Mouse (Mus musculus): ENCODE data around the gene Btbd3. TPM values are rescaled to one million over a fixed set of nuclear protein-coding genes. Genes with fewer than 3 reads are reported as not detected.

Btbd3 gene
- 1.6 and 1.9 TPM in 2 replicates for polyA plus RNA-seq (2015; fragmentation: Nextera tagmentation; extraction: Ambion mirVana)

DNA sequence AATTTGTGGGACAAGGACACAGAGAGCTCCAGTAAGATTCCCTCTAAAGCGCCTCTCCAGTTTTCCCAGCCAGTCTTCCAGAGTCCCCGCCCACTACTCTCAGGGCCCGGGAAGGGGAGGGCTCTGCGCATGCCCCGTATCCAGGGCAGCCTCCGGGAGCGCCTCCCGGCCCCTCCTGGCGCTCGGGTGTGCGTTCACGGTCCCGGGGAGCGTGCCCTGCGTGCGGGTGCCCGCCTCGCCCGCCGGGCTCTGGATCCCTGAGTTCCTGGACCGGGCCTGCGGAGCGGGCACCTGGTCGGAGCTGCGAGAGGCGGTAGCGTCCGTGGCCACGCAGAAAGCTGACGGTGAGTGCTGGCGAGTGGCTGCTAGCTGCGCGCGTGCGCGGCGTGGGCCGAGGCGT is at the start of gene Btbd3:
Gene Btbd3, plus strand, starts transcription at position 155 of the 400 bp plus-strand sequence.
- no peaks in the 10 kb centered on the region for H3K27me3 ChIP-seq (ENCODE audit: control insufficient read depth, insufficient read depth, low read depth, low read length)
- H3K4me3 ChIP-seq (ENCODE audit: low read depth, low read length): peak within 1 kb of the TSS; percentile 70
- H3K27ac ChIP-seq (ENCODE audit: low read length): peak within 1 kb of the TSS; percentile 14; the same call in 1 of the 2 replicates
- WGBS (ENCODE audit: insufficient replicate concordance): 0% methylated on average over 32 of the region's 39 CpGs
- ATAC-seq (ENCODE audit: low read depth): peak; percentile 94
- H3K36me3 ChIP-seq (ENCODE audit: control insufficient read depth, insufficient read depth): no peaks in the 10 kb centered on the region
- H3K9ac ChIP-seq (ENCODE audit: low read depth, low read length): peak within 1 kb of the TSS; percentile 66
- no peaks in the 10 kb centered on the region for H3K9me3 ChIP-seq (replicated peaks; ENCODE audit: control insufficient read depth, low read length)
- H3K4me1 ChIP-seq (ENCODE audit: control insufficient read depth, low read depth, low read length): no peaks in the 10 kb centered on the region; the same call in 1 of the 2 replicates
- peak within 1 kb of the TSS; percentile 39 for H3K4me2 ChIP-seq (ENCODE audit: low read depth, low read length)

DNA sequence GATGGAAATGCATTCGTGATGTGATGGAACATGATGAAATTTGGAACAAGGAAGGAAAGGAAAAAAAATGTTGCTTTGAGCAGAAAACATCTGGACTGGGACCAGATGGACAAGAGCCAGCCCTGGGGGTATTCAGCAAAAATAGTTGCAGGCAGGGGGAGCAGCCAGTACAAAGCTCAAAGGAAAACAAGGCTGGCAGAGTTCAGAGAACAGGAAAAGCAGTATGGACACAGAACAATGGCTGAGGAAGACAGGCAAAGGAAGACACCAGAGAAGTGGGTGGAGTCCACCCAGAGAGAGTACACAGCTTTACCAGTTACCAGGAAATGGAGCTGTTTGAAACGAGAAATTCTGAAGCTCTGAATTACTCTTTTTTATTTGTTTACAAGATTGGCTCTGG is 40.8 kb upstream of the Btbd3 start:
- Histone ChIP-seq H3K36me3 (ENCODE audit: control insufficient read depth, insufficient read depth) (no peaks in the 10 kb centered on the region), H3K4me3 (ENCODE audit: low read depth, low read length) (no peak overlapping the region), H3K27ac (ENCODE audit: low read length) (no peak overlapping the region), H3K9ac (ENCODE audit: low read depth, low read length) (no peak overlapping the region), H3K4me2 (ENCODE audit: low read depth, low read length) (no peak overlapping the region), H3K9me3 (replicated peaks; ENCODE audit: control insufficient read depth, low read length) (no peaks in the 10 kb centered on the region), H3K4me1 (ENCODE audit: control insufficient read depth, low read depth, low read length) (no peaks in the 10 kb centered on the region), H3K27me3 (ENCODE audit: control insufficient read depth, insufficient read depth, low read depth, low read length) (no peaks in the 10 kb centered on the region)
- ATAC-seq (ENCODE audit: low read depth): peak; percentile 51; the same call in 1 of the 2 replicates
- WGBS (ENCODE audit: insufficient replicate concordance): 15% methylated on average over 2 of the region's 2 CpGs

GRCm38 (mm10) chr2:138220269-138220668 is 36.1 kb upstream of the Btbd3 start:
- no peak overlapping the region for H3K9ac ChIP-seq (ENCODE audit: low read depth, low read length)
- ATAC-seq (ENCODE audit: low read depth): no peak
- no peaks in the 10 kb centered on the region for H3K9me3 ChIP-seq (replicated peaks; ENCODE audit: control insufficient read depth, low read length)
- H3K27me3 ChIP-seq (ENCODE audit: control insufficient read depth, insufficient read depth, low read depth, low read length): no peaks in the 10 kb centered on the region
- no peak overlapping the region for H3K27ac ChIP-seq (ENCODE audit: low read length)
- 70% methylated on average over 1 of the region's 1 CpGs for WGBS (ENCODE audit: insufficient replicate concordance)
- H3K36me3 ChIP-seq (ENCODE audit: control insufficient read depth, insufficient read depth): no peaks in the 10 kb centered on the region
- no peaks in the 10 kb centered on the region for H3K4me1 ChIP-seq (ENCODE audit: control insufficient read depth, low read depth, low read length)
- no peak overlapping the region for H3K4me3 ChIP-seq (ENCODE audit: low read depth, low read length)
- no peak overlapping the region for H3K4me2 ChIP-seq (ENCODE audit: low read depth, low read length)

- H3K27ac ChIP-seq (ENCODE audit: low read length): no peak overlapping the region
- no peak overlapping the region for H3K4me2 ChIP-seq (ENCODE audit: low read depth, low read length)
- 46% methylated on average over 5 of the region's 5 CpGs for WGBS (ENCODE audit: insufficient replicate concordance)
- no peaks in the 10 kb centered on the region for H3K27me3 ChIP-seq (ENCODE audit: control insufficient read depth, insufficient read depth, low read depth, low read length)
- ATAC-seq (ENCODE audit: low read depth): no peak
- H3K4me3 ChIP-seq (ENCODE audit: low read depth, low read length): no peak overlapping the region
- H3K36me3 ChIP-seq (ENCODE audit: control insufficient read depth, insufficient read depth): no peaks in the 10 kb centered on the region
- no peak overlapping the region for H3K9ac ChIP-seq (ENCODE audit: low read depth, low read length)
- H3K9me3 ChIP-seq (replicated peaks; ENCODE audit: control insufficient read depth, low read length): no peaks in the 10 kb centered on the region
- no peaks in the 10 kb centered on the region for H3K4me1 ChIP-seq (ENCODE audit: control insufficient read depth, low read depth, low read length)
These were observed 24.1 kb upstream of the Btbd3 start for GRCm38 (mm10) chr2:138232247-138232646.

GRCm38 (mm10) chr2:138236149-138236548 is 20.2 kb upstream of the Btbd3 start:
- Histone ChIP-seq H3K4me1 (ENCODE audit: control insufficient read depth, low read depth, low read length) (no peaks in the 10 kb centered on the region), H3K9me3 (replicated peaks; ENCODE audit: control insufficient read depth, low read length) (no peaks in the 10 kb centered on the region), H3K4me2 (ENCODE audit: low read depth, low read length) (no peak overlapping the region), H3K27me3 (ENCODE audit: control insufficient read depth, insufficient read depth, low read depth, low read length) (no peaks in the 10 kb centered on the region), H3K4me3 (ENCODE audit: low read depth, low read length) (no peak overlapping the region), H3K27ac (ENCODE audit: low read length) (no peak overlapping the region), H3K9ac (ENCODE audit: low read depth, low read length) (no peak overlapping the region), H3K36me3 (ENCODE audit: control insufficient read depth, insufficient read depth) (no peaks in the 10 kb centered on the region)
- 59% methylated on average over 2 of the region's 2 CpGs for WGBS (ENCODE audit: insufficient replicate concordance)
- ATAC-seq (ENCODE audit: low read depth): no peak

DNA sequence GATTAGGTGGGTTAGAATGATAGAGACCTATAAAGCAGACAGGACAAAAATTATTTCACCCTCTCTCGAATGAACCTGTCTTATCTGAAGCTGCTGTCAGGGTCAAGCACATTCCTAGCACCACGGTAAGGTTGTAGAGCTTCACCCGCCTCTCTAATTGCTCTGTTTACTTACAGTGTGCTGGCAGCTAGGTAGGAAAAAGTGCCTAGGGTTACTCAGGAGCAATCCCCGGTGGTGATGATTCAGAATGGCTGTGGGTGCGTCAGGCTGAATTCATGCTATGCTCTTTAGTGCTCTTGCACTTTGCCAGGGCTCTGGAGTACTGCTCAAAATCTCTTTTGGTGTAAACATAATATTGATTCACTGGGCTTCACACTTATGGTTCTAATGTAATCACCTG is 13.9 kb upstream of the Btbd3 start:
- no peaks in the 10 kb centered on the region for H3K9me3 ChIP-seq (replicated peaks; ENCODE audit: control insufficient read depth, low read length)
- H3K36me3 ChIP-seq (ENCODE audit: control insufficient read depth, insufficient read depth): no peaks in the 10 kb centered on the region
- H3K27ac ChIP-seq (ENCODE audit: low read length): no peak overlapping the region
- 41% methylated on average over 5 of the region's 5 CpGs for WGBS (ENCODE audit: insufficient replicate concordance)
- no peaks in the 10 kb centered on the region for H3K27me3 ChIP-seq (ENCODE audit: control insufficient read depth, insufficient read depth, low read depth, low read length)
- H3K4me3 ChIP-seq (ENCODE audit: low read depth, low read length): no peak overlapping the region
- no peak for ATAC-seq (ENCODE audit: low read depth)
- H3K9ac ChIP-seq (ENCODE audit: low read depth, low read length): no peak overlapping the region
- no peak overlapping the region for H3K4me2 ChIP-seq (ENCODE audit: low read depth, low read length)
- H3K4me1 ChIP-seq (ENCODE audit: control insufficient read depth, low read depth, low read length): no peaks in the 10 kb centered on the region

- Histone ChIP-seq H3K9ac (ENCODE audit: low read depth, low read length) (no peak overlapping the region), H3K4me2 (ENCODE audit: low read depth, low read length) (no peak overlapping the region), H3K4me1 (ENCODE audit: control insufficient read depth, low read depth, low read length) (no peaks in the 10 kb centered on the region), H3K36me3 (ENCODE audit: control insufficient read depth, insufficient read depth) (no peaks in the 10 kb centered on the region), H3K27ac (ENCODE audit: low read length) (no peak overlapping the region), H3K27me3 (ENCODE audit: control insufficient read depth, insufficient read depth, low read depth, low read length) (no peaks in the 10 kb centered on the region), H3K4me3 (ENCODE audit: low read depth, low read length) (no peak overlapping the region), H3K9me3 (replicated peaks; ENCODE audit: control insufficient read depth, low read length) (no peaks in the 10 kb centered on the region)
- ATAC-seq (ENCODE audit: low read depth): no peak
- 18% methylated on average over 2 of the region's 2 CpGs for WGBS (ENCODE audit: insufficient replicate concordance)
These were observed 10.6 kb upstream of the Btbd3 start for GRCm38 (mm10) chr2:138245631-138246289.

GRCm38 (mm10) chr2:138247986-138248385 is 8.4 kb upstream of the Btbd3 start:
- 36% methylated on average over 2 of the region's 2 CpGs for WGBS (ENCODE audit: insufficient replicate concordance)
- Histone ChIP-seq H3K36me3 (ENCODE audit: control insufficient read depth, insufficient read depth) (no peaks in the 10 kb centered on the region), H3K4me1 (ENCODE audit: control insufficient read depth, low read depth, low read length) (no peaks in the 10 kb centered on the region), H3K27ac (ENCODE audit: low read length) (no peak overlapping the region), H3K4me3 (ENCODE audit: low read depth, low read length) (no peak overlapping the region), H3K27me3 (ENCODE audit: control insufficient read depth, insufficient read depth, low read depth, low read length) (no peaks in the 10 kb centered on the region), H3K9ac (ENCODE audit: low read depth, low read length) (no peak overlapping the region), H3K4me2 (ENCODE audit: low read depth, low read length) (no peak overlapping the region), H3K9me3 (replicated peaks; ENCODE audit: control insufficient read depth, low read length) (no peaks in the 10 kb centered on the region)
- ATAC-seq (ENCODE audit: low read depth): no peak

DNA sequence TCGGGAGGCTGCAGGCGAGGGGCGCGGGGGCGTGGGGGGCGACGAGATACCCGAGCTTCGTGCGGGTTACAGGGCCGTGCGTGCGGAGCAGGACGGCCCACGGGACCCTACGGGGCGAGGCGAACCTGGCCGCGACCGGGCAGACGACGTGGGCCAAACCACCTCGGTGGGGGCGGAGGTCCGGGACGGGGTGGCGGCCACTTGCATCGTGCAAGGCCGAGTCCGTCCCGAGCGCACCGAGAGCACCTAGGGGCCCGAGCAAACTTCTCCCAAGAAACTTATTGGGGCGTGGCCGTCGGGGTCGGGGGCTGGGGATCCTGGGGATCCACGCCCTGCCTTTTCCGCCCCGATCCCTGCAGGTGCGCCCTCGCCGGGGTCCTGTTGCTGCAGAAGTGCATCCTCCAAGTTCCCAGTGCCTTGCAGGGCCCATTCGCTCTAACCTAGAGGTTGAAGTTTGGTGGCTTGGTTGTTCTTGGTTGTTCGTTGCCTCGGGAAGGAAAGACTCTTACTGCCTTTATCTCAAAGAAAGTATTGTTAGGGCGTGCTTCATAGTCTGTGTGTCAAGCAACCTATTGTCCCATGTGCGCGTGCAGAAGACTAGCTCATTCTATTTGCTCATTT is 596 bp downstream of the Btbd3 start:
- Histone ChIP-seq H3K36me3 (ENCODE audit: control insufficient read depth, insufficient read depth) (no peaks in the 10 kb centered on the region), H3K4me2 (ENCODE audit: low read depth, low read length) (peak overlapping the region; percentile 39), H3K4me3 (ENCODE audit: low read depth, low read length) (peak overlapping the region; percentile 70), H3K4me1 (ENCODE audit: control insufficient read depth, low read depth, low read length) (no peaks in the 10 kb centered on the region; the same call in 1 of the 2 replicates), H3K9ac (ENCODE audit: low read depth, low read length) (peak overlapping the region; percentile 66), H3K27me3 (ENCODE audit: control insufficient read depth, insufficient read depth, low read depth, low read length) (no peaks in the 10 kb centered on the region), H3K9me3 (replicated peaks; ENCODE audit: control insufficient read depth, low read length) (no peaks in the 10 kb centered on the region), H3K27ac (ENCODE audit: low read length) (peak overlapping the region; percentile 14; the same call in 1 of the 2 replicates)
- ATAC-seq (ENCODE audit: low read depth): peak; percentile 43
- WGBS (ENCODE audit: insufficient replicate concordance): under 1% methylated on average over 35 of the region's 51 CpGs
